Mouse (Mus musculus) left cerebral cortex, adult 2 months (tissue): ENCODE measurements around the gene Pemt. TPM values are rescaled to one million over a fixed set of nuclear protein-coding genes. Genes with fewer than 3 reads are reported as not detected.
A peak's percentile ranks its signal among the peaks of the same experiment; 100 is the strongest.

Experiments
- DNase-seq, 2 experiments: peaks; one replicate each; pipeline ENCODE4 v3.0.0; 2021 to 2022; ENCODE audit warnings: low spot score in 2 of 2, mixed read lengths in 1 of 2; ENCODE audit errors: extremely low spot score in 1 of 2
- H3K27ac ChIP-seq: fragments of 200-600 bp; 2 replicates; pipeline ENCODE4 v1.8.1; 2022
- H3K4me3 ChIP-seq: fragments of 200-600 bp; 2 replicates; pipeline ENCODE4 v1.8.1; 2022
- CTCF ChIP-seq: fragments of 200-600 bp; IDR thresholded peaks from 2 replicates; pipeline ENCODE4 v1.8.1; 2022; ENCODE audit warnings: antibody characterized with exemption, mild to moderate bottlenecking, moderate library complexity
- intact Hi-C: fragments of 180-260 bp; cut with DNase I; formaldehyde crosslinking; loops from one replicate; pipeline ENCODE4 v1.15.1; 2025
- total RNA-seq, 2 experiments: library from RNA; stranded (reverse); gene quantifications; 2 replicates each; pipeline ENCODE4 v1.2.3; 2021

The Pemt gene
- total RNA-seq, 2 experiments from 2014 or later = 4.7 to 6.7 TPM

DNA sequence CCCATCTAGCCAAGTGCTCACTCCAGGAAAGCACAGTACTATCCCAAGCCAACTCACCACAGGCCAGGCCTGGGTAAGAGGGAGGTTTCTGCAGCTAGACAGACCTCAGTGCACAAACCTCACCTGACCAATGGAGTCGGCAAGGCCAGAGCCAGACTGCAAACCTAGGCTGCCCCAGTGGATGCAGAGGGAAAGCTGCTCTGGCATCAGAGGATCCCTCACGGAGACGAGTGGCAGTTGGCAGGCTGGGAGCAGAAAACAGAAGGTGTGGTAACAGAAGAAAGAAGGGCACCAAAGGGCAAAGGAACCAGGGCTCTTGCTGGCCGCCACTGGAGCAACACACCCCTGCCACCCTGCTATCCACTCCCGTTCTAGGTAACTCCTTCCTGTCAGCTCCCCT lies 20.1 kb downstream of the Pemt start:
- no peak overlapping the region for H3K4me3 ChIP-seq
- no peak for TF ChIP-seq CTCF
- intact Hi-C loops = no loop called here

DNA sequence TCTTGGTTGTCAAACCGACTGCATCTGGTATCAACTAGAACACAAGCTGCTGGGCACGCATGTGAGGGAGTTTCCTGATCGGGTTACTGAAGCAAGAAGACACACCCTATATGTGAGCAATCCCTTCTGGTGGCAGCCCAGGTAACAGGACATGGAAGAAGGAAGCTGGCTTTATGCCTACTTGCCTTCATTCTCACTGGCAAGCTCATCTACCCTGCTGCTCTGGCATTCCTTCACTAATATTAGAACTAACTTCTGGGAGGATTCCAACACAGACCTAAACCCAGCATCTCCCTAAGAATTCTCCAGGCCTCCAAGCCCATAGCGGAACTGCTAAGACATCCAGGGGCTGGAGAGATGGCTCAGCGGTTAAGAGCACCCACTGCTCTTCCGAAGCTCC lies 25.1 kb downstream of the Pemt start:
- DNase-seq = no peak
- Histone ChIP-seq H3K27ac (no peak overlapping the region), H3K4me3 (no peak overlapping the region)
- intact Hi-C loops = no loop called here
- TF ChIP-seq CTCF = no peak

More for the DNA sequence above, 20.1 kb downstream of the Pemt start:
- H3K27ac ChIP-seq = no peak overlapping the region
- no peak for DNase-seq

DNA sequence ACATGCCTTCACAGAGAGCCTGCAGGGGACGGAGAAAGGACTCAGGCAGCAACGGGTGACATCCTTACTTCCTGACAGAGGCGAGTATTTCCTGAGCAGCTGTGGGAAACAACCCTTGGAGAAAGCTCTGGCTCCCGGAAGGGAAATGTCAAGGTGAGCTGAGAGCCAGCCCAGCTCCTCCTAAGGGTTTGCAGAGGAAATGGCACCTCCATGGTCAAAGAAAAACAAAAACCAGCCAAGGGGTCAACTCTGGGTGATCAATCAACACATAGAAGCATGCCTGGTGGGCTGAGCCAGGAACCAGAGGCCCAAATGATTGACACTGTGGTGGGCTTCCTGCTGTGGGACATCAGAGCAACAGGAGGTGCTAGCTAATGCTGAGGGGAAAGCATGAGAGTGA lies 29.6 kb downstream of the Pemt start:
- no peak for DNase-seq

DNA sequence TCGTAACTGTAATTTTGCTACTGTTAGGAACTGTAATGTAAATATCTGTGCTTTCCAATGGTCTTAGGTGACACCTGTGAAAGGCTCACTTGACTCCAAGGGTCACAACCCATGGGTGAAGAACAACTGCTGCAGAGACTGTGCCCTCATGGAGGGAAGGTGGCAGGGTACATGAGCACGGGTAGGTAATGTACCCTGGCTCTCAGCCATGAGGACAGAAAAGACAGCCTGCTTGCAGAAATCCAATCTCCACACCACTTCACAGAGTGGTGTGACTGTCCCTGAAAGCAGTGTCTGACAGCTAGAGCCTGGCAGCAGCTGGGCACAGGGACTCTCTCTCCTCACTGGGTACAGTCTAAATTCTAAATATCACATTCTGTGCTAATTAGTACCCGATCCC lies 34.8 kb downstream of the Pemt start:
- no peak for TF ChIP-seq CTCF
- DNase-seq = no peak
- H3K4me3 ChIP-seq = no peak overlapping the region
- no peak overlapping the region for H3K27ac ChIP-seq
- intact Hi-C loops = no loop called here

More for the DNA sequence above, 29.6 kb downstream of the Pemt start:
- intact Hi-C loops = no loop called here
- no peak; the same call in 1 of the 2 replicates for TF ChIP-seq CTCF
- no peak overlapping the region for H3K27ac ChIP-seq
- H3K4me3 ChIP-seq = no peak overlapping the region

DNA sequence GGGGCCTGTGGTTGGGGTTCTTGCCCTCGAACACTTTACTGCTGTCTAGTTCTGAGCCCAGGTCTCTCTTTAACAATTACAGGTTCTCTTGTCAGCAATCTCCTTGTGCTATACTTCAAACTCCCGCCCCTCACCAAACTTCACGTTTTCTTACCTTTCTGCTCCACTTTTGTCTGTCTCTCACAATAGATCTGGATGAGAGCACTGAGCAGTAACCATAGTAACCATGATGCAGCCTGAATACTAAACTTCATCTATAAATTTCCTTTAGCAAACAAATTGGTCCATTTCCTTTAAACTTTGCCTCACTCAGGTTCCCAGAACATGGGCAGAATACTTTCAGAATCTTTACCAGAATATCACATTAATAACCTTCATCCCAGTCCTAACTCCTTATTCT lies 36.8 kb downstream of the Pemt start:
- intact Hi-C loops = no loop called here
- H3K4me3 ChIP-seq = no peak overlapping the region
- no peak overlapping the region for H3K27ac ChIP-seq
- DNase-seq = no peak
- TF ChIP-seq CTCF = no peak

DNA sequence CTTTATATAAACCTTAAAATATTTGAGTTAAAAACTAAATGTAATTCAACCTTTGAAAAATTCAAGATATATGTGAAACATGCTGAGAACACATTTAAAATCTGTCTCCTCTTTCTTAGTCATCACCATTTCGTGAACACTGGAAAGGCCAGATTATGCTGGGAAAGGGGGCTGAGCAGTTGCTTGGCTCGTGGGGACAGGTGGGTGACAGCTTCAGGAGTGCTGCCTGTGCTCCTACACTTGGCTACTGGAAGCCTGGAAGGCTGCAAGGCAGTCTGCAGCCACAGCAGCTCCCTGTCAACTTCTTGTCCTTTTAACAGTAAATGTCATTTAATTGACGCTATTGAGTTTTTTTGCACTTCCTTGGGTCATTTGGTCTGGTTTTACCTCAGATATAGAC lies 40.4 kb downstream of the Pemt start:
- Histone ChIP-seq H3K4me3 (no peak overlapping the region), H3K27ac (peak overlapping the region; percentile 7; the same call in 1 of the 2 replicates)
- TF ChIP-seq CTCF = no peak
- intact Hi-C loops = loop anchor here (2.0 kb wide), 1 partner anchor 43 kb away; no protein-coding TSS in a partner anchor
- DNase-seq = no peak

DNA sequence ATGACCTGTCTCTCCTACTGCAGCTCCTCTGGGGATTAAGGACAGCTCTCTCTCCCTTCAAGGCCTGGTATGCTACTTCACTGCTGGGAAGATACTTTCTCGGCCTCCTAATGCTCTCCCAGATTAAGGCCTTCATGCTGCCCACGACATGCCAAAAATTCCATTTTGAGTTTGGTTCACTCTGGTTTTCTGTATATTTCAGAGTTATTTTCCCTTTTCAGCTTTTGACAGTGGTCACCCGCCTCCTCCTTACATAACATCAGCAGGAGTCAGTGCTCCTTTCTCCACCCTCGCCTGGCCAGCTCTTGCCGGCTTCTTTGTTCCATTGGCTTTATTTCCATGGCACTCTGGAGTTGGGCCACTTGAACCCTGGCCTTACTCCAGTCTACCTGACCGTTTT lies 41.6 kb downstream of the Pemt start:
- intact Hi-C loops = loop anchor here (2.0 kb wide), 1 partner anchor 42 kb away; no protein-coding TSS in a partner anchor
- H3K27ac ChIP-seq = peak overlapping the region; percentile 77

DNA sequence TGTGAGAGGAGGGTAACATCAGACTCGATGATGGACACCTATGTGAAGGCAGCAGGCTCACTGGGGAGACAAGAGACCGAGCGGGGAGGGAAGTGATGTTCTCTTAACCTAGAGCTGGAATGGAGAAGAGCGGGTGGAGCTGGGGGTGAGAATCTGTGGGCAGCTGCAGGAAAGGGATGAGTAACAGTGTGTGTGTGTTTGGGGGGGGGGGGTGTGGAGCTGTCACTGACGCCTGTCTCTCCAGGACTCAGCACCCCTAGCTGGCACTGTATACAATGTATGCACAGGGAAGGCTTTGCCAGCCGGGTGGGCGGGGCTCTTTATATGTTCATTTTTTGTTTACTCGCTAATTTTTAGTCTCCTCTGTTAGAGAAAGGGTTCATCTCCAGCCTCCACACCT lies 42.5 kb downstream of the Pemt start:
- H3K4me3 ChIP-seq = no peak overlapping the region
- intact Hi-C loops = loop anchor here (2.0 kb wide), 1 partner anchor 41 kb away; no protein-coding TSS in a partner anchor
- TF ChIP-seq CTCF = no peak
- peak overlapping the region; percentile 77 for H3K27ac ChIP-seq
- DNase-seq = peak; percentile 29 to 39

More for the DNA sequence above, 41.6 kb downstream of the Pemt start:
- DNase-seq = no peak
- no peak for TF ChIP-seq CTCF
- no peak overlapping the region for H3K4me3 ChIP-seq

DNA sequence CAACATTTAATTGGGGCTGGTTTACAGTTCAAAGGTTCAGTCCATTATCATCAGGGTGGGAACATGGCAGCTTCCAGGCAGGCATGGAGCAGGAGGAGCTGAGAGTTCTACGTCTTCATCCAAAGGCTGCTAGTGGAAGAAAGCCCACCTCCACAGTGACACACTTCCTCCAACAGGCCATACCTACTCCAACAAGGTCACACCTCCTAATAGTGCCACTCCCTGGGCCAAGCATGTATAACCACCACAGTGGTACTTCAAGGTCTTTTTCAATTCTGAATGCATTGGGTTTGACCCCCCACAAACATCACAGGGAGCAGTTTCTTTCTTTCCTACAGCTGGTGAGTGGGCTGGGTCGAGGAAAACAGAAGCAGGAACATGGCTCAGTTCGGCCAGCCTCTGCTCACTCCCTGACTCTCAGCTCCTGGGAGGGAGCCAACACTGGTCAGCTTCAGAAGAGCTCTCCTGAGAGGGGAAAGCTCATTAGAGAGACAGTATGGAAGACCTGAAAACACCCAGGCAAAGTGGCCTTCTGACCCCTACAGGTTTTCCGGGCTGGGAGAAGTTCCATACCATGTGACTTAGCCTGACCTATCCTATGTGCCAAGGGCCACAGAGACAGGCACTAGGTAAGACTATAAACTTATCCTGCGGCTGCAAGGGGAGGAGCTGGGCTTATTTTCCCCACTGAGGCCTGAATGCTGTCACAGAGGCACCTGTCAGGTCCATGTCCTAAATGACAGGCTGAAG lies 44.9 kb downstream of the Pemt start:
- no peak for DNase-seq
- no peak for TF ChIP-seq CTCF
- intact Hi-C loops = no loop called here

DNA sequence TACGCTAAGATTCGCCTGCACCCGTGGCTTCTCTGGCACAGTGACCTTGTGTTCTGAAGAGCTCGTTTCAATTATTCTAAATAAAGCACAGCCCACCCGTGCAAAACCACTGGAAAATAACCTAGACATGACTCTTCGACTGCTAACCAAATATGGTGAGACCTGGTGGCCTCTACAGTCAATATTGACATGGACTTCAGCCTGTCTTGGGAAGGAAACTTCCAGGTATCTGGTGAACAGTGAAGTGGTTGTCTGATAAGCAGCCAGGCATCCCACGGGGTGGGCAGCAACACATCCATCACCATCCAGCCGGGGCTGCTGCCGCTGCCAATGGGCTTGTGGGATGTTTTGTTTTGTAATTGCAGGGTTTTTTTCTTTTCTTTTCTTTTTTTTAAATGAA lies 52.0 kb downstream of the Pemt start:
- no peak for DNase-seq
- TF ChIP-seq CTCF = no peak
- no peak overlapping the region for H3K4me3 ChIP-seq
- H3K27ac ChIP-seq = no peak overlapping the region
- intact Hi-C loops = no loop called here

More for the DNA sequence above, 44.9 kb downstream of the Pemt start:
- Histone ChIP-seq H3K27ac (no peak overlapping the region), H3K4me3 (no peak overlapping the region)

DNA sequence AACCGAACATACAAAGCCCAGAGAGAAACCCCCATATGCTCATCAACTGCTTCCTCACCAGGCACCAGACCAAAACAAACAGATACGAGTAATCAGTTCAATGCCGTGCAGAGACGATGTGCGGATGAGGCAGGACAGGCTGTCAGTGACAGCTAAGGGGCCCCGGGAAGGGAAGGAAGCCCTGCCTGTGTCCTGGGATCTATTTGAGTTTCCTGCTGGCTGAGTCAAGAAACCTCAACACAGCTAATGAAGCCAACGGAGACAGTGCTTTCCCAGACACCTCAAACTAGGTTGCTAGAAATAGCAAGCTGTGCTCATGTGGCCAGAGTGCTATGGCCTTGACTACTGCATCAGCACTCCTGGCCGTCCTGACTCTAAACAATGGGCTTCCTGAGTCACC lies 54.9 kb downstream of the Pemt start:
- intact Hi-C loops = no loop called here
- TF ChIP-seq CTCF = no peak
- no peak for DNase-seq
- H3K27ac ChIP-seq = no peak overlapping the region
- H3K4me3 ChIP-seq = no peak overlapping the region

DNA sequence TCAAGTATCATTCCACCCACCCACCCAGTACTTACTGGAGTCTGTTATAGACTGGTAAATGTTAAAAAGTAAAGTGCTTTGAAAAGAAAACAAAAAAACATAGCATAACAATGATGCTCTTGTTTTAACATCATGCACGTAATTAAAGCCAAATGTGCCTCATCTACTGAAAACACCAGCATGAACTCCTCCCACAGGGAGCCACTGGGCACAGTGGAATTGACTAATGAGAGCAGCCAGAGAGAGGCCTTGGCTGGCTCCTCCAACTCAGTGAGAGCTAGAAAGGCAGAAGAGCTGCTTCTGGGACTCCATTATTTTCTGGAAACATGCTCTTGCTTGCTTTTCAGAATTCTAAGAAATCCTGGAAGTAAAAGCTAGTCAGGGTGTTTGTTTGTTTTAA lies 56.9 kb downstream of the Pemt start:
- DNase-seq = no peak
- H3K27ac ChIP-seq = no peak overlapping the region
- intact Hi-C loops = no loop called here
- TF ChIP-seq CTCF = no peak
- no peak overlapping the region for H3K4me3 ChIP-seq

DNA sequence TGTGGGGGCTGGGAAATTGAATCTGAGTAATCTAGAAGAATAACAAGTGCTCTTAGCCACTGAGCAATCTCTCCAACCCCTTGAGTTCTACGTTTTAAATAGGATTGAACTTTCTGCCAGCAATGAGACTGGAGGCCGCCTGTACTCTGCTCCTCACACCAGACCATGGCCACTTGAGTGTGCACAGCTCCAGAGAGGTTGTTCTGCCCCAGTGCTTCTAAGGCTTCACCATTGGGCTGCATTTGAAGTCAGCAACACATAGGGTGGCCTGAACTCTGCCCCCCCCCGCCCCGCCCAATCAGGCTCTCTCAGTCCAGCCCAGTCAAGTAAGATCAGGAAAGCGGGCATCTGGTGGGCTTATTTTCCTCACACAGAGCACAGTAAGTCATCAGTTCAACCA lies 68.5 kb downstream of the Pemt start:
- H3K27ac ChIP-seq = no peak overlapping the region
- no peak overlapping the region for H3K4me3 ChIP-seq
- TF ChIP-seq CTCF = no peak
- DNase-seq = no peak
- intact Hi-C loops = no loop called here
